Mouse (Mus musculus): ENCODE data around the gene Smyd3.

Smyd3 gene

DNA sequence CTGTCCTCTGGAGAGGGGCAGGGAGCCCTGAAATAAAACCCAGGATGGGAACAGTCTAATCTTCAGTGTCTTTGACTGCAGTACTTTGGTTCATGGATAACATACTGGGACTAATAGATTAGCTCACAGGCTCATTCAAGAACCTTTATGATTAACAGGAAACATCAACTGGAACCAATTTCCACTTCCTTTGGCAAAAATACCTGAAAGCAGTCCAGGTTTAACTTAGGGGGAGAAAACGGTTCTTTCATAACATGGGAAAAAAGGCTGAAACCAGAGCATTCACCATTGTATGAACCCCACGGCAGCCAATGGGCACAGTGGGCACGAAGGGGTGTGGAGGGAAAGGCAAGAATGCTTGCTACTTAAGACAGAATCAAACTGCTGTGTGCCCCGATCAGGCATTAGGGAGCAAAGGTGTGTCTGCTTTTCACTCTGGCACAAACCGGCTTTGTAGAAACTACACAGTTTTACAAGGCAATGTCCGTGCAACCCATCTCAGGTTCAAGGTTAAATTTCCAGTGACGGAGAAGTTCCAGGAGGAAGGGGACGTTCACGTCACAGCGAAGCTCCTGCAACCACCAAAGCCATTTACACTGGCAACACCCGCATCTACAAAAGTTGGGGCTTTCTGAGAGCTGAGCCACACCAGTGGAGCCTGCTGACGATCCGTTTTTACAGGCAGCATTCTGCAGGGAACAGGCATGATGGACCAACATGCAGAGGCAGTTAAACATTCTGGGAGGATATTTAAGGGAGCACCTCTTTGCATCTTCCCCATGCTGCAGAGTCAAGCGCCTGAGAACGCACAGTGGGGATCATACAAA, 458.3 kb downstream of the Smyd3 start:
- no peak for DNase-seq

DNA sequence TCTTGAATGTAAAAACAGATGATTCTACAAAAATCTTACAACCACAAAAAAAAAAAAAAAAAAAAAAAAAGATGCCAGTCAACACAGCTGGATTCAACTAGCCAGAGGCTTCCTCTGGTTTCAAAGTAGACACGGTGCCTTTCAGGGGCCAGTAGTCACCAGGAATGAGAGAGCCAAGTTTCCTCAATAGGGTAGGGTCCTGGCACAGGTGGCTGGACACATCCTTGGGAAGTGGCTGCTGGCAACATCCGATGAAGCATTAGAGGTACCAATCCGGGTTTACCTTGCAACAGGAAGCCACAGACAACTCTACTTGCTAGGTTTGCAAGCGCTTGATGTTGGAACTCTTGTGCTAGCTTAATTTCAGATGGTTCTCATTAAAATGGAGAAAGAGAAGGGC, 459.2 kb downstream of the Smyd3 start:
- no peak for DNase-seq

DNA sequence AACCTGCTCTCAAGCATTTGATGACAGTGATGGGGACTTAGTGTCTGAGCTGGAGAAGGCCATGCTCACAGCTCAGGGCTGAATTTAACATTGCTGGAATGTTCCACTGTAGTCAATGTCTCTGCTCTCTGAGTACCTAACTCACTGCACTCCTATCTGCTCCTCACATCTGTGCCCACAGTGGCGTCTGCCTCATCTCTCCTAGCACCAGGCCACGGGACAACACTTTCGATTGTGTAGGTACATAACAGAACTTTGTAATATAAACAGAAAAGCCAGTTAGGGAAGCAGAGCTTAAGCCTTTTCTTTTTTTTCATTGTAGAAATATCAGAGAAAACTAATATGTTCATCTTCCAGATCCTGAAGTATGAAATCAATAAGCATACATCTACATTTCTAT, 462.1 kb downstream of the Smyd3 start:
- DNase-seq = no peak

DNA sequence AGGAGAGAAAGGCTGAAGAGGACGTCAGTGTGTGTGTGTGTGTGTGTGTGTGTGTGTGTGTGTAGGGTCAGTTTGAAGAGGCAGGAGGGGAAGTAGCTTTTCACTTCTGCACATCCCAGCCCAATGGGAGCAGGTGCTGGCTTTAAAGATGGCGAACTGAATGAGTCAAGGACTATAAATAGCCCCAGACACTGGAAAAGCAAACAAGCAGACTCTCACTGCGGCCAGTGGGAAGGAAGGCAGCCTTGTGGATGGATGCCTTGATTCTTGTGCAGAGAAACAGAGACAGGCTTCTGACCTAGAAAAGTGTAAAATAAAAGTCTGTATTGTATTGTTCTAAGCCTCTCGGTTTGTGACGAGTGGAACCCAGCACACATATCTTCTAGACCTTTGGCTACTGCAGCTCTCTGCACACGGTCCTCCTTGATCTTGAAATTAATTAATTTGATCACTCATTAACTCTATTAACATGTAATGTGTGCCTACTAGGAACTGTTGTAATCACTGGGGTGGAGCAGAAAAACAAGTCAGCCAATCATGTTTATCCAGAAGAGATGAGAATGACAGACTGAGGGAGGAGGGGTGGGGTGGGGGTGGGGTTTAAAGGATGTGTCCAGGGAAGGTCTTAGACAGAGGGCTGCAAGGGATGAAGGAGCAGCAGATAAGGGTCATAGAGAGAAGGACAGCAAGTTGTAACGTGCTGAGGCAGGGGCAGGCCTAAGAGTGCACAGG, 463.3 kb downstream of the Smyd3 start:
- no peak for DNase-seq

DNA sequence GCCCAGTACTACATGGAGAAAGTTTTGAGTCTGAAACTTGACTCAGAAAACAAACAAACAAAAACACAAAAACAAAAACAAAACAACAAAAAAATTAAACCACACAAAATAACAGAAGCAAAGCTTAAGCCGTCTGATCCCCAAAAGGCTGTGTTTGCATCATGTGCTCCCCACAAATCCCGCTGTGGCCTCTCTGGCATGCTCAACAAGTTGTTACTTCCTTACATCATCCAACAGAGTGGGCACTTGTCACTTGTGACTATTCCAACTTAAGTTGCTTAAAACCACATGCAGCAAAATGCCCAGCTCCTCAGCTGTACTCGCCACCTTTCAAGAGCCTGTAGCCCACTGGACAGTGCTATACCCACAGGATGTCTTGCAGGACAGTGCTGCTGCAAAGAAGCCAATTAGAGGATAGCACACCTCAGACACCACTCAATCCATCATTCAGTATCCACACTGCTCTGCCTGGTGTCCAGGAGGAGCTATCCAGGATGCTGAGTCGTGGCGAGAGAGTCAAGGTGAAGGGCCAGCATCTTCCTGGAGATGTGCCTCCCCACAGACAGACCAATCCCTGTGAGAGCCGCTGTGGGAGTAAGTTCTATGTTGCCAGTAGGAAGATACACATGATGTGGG, 465.2 kb downstream of the Smyd3 start:
- DNase-seq = no peak

DNA sequence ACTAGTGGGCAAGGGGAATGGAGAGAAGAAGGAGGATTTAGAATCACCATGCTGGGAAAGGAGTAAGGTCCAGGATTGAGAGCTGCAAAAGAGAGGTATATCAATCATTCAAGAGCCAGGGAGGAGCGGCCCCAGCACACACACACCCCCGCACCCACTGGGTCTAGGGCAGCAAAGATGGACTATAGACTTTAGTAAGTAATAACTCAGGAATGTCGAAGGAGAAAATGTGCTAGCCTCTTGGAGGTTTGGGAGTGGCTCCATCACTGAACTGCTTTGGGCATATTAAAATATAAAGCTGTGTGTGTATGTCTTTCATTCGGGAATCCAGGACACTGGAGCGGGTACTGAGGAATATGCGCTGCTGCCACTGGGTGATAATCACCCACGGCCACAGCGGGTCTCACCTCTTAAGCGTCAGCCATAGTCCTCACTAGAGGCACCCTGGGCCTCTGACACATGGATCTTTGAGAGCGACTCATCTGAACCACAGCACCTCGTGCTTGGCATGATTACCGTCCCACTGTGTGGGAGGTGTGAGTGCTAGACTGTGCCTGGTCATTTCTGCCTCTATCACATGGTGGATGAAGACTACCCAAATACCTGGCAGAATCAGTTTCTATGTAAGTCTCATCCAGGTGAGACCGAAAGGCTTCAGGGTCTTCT, 469.8 kb downstream of the Smyd3 start:
- DNase-seq = no peak

DNA sequence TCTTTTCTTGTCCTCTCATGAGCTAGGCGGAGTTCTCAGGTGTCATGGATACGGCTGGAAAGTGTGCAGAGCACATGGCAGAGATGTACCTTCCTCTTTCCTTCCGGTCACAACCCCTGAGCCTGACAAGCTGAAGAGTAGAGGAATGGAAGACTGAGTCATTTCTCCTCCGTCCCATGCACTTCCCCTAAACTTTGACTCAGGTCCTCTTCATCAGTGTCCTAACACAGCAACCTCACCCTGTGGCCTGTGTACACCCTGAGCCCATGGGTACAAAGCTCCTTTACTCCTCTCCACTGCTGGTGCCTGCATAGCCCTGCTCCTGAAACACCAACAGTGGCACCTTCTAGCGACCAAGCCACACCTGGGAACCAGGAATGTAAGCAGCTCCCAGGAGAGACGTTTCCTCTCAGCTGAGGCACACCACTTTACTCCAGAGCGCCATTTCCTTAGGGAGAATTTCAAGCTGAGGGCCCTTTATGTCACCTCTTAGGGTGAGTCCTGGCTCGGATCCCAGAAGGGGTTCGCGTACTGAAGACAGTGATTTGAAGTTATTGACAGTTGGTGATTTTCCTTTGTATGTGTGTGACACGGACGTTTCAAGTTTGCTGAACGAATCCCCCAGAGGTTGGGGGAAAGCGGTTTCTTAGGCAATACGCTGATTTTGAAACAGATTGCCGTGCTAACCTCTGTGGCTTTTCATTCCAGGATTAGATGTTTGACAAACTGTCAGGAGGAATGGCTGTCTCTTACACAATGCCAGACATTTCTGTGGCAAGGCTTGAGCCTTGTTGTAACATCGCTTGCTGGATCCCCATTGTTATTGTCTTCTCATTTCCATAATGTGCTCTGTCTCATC, 471.8 kb downstream of the Smyd3 start:
- no peak for DNase-seq

DNA sequence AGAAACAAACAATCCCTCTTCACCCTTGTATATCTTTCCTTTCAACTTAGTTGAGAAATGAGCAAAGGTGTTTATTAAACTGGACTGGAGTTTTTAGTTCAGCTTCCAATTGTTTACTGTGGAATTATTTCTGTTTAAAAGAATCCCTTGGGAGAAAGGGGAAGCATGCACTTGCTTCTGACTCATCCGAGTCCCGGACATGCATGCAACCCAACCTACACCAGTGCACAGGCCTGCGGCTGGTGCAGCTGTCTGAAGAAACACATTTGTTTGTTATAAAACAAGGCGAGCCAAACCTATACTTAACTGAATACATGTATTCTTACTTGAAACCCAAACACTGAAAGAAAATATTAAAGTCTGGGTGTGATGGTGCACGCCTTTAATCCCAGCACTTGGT, 473.7 kb downstream of the Smyd3 start:
- no peak for DNase-seq

DNA sequence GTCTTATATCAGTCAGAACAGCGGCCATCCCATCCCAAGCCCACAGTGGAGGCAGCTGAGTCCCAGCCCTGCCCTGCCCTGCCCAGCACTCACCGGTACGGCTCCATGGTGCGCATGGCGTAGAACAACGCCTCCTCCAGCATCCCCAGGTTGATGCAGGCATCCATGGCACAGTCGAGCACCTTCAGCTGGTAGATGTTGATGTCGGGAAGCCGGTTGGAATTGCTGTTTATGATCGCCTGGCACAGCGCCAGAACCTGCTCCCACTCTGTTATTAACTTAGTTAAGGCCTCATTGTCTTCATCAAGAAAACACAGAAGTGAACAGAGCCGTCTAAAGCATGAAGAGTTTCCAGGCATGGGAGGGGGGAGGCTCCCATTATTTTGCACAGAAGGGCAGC, 474.2 kb downstream of the Smyd3 start:
- DNase-seq = no peak

DNA sequence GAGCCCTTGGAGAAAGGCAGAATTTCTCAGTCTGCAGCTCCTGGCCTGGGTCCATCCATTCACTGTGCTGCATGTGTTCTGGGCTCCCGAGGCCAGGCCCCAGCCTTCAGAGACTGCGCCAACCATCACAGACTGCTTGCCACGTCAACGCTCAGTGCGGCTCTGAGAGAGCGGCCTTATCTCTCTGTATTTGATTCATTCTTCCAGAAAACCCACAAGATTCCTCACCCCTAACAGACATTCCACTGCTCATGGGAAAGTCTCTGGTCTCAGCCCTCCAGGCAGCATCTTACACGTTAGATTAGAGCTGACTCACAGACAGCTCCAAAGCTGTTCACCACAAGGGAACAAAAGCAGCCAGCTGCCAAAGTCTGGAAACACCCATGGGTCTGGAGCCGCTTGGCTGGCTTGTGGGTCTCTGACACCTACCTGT, 475.9 kb downstream of the Smyd3 start:
- no peak for DNase-seq

DNA sequence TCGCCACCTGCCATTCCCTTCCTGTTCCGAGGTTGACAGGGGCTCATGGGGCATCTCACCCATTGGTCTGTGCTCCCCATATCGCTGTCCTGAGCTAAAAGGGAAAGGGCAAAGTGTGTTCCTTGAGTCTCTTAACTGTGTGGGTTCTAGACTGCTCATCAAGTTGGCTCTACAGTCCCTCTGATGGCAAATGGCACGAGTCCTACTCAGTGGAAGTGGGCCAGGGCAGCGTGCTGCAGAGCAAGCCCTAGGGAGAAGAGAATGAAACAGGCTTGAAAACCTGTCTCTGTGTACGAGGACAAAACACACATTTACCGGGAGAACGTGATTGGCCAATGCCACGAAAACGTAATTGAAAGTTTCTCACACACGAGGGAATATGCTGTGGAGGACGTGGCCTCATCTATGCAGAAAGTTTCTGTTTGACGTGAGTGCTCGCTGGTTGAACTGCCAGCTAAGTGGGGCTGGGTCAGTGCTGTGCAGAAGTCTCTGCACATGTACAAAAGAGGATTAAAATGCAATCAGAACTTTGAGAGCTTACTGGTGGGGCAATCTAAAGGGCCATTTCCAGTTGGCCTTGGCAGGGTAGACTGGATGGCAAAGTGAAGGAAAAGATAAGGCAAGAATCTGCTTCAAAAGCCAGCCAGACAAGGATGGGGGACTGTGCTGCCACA, 476.5 kb downstream of the Smyd3 start:
- no peak for DNase-seq

DNA sequence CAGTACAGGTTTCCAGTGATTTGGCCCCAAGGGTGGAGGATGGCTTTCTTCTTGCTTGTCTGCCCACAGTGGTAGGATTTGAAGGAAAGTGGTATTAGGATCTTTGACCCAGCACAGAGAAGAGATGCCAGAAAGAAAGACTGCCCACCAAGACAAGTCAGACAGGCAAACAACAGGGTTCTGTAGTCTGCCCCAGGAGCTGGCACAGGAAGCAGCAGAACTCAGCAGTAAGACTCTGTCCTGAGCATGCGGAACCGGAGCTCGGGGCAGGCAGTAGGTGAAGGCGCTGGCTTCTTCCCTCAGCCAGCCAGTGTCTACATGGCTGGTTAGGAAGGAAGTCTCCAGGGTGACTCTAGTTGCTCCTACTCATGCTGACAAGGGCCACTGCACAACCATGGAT, 479.0 kb downstream of the Smyd3 start:
- no peak for DNase-seq

DNA sequence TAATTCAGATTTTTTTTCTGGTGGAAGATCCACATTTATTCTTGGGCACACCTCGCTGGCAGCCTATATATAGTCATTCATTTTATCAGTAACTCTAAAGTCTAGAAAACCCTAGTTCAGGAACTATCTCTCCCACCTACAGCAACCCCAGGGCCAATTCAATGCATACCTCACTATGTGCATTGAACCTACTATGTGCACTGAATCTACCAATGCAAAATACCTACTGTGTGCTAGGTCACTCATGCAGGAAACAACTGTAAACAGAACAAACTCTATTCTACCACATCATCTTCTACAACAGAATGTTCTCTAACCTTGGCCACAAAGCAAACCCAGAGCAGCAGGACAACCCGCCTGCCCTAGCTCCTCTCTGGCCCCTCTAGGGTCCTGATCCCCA, 484.9 kb downstream of the Smyd3 start:
- DNase-seq = no peak

DNA sequence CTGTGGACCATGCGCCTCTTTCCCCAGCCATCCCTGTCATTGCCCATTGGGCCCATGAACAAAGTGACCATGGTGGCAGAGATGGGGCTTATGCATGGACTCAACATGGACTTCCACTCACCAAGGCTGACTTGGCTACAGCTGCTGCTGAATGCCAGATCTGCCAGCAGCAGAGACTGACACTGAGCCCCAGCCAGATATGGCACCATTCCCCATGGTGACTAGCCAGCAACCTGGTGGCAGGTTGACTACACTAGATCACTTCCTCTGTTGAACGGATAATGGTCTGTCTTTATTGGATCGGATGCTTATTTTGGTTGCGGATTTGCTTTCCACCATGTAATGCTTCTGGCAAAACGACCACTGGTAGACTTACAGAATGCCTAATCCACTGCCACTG, 486.3 kb downstream of the Smyd3 start:
- no peak for DNase-seq

DNA sequence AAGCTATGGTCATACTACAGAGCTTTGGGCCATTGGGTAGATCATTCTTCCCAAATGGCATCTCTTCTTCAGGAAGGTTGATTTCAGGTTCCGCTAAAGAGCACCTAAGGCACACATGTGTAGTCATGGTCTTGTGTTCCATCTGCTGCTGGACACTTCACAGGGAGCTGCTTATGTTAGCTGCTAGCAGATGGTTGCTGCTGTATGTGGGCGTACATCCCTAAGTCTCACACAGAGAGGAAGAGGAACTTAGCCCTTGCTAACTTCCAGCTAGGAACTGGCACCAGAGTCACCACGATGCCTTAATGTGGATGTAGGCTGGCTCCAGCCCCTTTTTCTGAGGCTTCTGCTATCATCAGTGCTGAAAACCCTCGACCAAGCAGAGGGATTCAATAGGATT, 491.2 kb downstream of the Smyd3 start:
- no peak for DNase-seq

DNA sequence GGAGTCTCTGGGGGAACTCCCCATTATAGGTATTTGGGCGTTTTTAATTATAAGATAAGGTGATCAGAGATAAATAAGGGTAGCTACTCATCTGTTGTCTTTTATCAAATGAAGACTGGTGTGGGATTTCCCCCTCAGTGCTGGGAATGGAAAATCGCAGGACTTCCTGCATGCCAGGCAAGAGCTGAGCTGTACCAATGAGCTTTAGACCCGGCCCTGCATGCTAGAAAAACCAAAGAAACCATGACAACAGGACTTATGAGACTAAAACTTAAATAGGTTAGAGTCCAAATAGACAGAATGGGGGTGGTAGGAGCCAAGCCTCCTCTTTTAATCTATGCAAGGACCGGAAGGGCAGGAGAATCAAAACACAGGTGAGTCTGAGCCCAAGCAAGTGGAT, 492.7 kb downstream of the Smyd3 start:
- DNase-seq = no peak

DNA sequence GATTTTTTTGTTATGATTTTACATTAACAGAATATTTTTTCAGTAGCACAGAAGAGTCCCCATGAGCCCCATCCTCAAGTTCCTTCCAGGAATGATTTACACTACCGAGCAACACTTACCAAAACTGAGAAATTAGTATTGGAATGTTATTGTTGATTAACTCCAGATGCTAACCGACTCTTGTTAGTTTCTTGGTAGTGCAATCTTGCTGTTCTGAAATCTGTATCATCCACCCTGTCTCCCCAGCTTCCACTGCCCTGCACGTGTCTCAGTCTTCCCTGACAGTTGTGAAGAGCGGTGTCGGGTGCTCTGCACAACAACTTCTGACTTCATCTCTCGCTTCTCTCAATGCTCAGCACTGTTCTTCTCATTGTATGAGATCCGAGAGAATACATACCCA, 494.4 kb downstream of the Smyd3 start:
- no peak for DNase-seq

DNA sequence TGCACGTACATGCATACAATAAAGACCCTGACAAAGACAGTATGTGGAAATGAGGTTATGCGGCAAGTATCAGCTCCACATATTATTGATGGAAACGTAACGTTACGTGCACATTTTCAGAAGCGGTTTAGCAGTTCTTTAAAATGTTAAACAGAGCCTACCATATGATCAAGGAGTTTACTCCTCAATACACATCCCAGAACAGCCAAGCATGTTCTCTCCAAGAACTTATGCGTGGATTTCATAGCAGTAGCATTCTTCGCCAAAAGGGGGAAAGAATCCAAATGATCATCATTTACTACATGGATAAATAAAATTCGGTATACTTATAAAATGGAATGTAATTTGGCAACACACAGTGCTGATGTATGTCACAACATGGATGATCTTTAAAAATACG, 500.4 kb downstream of the Smyd3 start:
- DNase-seq = no peak

DNA sequence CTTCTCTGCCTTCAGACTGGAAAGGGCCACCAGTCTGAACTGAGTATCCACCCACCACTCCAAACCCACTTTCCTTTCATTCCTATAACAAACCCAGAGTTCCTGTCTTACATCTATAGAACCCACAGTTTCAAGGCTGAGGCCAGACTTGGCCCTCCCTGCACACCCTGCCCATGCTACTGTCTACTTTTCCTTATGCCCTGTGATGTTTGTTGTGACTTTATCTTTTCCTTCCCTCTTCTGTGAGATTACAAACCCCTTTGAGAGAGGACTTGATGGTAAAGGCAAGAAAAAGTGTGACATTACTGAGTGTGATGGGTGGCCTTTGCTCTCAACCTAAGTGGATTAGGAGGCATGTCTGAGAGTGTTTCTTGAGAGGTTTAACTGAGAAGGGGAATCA, 504.8 kb downstream of the Smyd3 start:
- no peak for DNase-seq

DNA sequence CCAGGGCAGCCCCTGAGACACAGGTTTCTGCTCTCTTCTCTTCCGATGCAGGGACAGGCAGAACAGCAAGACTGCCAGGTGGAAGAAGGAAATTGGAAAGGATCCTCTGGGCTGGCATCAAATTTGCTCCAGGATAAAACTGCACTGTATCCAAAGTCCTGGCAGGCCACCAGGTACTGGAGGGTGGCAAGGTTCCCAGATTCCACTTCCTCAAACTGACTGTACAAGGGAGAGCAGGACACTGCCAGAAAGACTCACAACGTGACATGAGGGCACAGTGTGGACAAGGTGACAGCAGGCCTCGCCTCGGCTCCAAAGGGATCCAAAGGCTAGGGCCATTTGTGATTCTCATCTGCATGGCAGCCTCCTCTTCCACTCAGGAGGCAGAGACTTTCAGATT, 505.6 kb downstream of the Smyd3 start:
- DNase-seq = no peak

DNA sequence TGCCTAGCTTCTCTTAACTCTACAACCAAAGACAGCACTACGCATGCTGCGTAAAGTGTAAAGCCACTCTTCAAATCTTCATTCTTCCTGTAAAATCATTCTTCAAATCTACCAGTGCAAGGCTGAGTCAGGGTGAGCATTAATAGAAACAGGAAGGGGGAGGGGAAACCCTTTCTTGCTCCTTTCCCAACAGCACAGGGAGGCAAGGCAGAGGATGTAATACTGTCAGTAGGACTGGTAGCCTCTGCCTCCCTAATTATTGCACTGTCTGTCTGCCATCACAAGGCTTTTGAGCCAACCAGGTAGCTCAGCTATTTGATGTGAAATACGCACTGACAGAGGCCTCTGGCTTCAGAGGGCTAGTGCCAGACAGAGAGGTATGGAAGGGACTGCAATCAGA, 507.1 kb downstream of the Smyd3 start:
- no peak for DNase-seq

DNA sequence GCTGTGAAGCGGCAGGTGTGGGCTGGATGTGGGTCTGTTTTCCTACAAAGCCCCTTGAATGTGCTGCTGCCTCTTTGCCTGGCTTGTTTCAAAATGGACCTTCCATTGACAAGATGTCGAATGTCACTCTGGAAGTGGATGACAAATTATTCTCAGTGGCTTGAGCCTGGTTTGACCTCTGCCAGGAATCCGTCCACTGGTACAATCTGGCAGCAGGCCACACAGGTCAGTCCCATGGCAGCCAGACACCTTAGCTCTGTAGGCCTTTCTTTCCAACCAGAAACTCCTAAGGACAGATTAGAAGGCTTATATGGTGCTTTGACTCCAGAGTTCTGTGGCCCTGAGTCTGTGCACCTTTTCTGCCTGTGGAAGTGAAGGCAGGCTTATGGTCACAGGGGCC, 507.9 kb downstream of the Smyd3 start:
- DNase-seq = no peak

All from spleen, adult 18-20 months (tissue).